14 mouse cellular contexts compared by ENCODE assay signal in the genomic region with DNA sequence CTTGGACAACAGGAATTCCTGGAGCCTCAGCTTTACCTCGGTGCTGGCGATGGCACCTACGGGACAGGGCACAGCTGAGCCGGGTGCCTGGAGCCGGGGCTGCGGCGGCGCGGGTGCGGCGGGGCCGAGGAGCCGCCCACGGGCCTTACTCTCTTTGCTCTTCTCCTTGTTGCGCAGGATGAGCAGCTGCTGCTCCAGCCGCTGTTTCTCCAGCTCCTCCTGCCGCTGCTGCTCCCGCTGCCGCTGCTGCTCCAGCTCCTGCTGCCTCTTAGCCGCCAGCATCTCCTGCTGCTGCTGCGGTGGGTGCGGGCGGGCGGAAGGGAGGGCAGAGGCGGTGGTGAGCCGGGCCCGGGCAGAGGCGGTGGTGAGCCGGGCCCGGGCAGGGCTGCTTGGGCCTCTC. TPM values are rescaled to one million over a fixed set of nuclear protein-coding genes. Genes with fewer than 3 reads are reported as not detected.
DNase-seq lines count a peak whose midpoint lies in the region; ATAC-seq and TF ChIP-seq lines count a peak whose summit lies in the region.
"Had no signal": no experiment of that assay in that cellular context is flagged by ENCODE, and none has a peak within 500 bp of the region (broad histone marks: within the 10 kb centered on the region; RNA-seq: fewer than 3 reads in every experiment).

No protein-coding gene starts in this region.

- DNase-seq in heart, adult 18-20 months, result no peak
- no peak for DNase-seq in neural tube, embryonic 11.5 days (ENCODE audit: low spot score)
- DNase-seq in neural tube, embryonic 10.5 days (ENCODE audit: extremely low spot score, low spot score), result no peak
- DNase-seq in forebrain, embryonic 10.5 days (ENCODE audit: extremely low spot score, low spot score), result no peak
- DNase-seq in thymus, postnatal 36 days, result no peak
- DNase-seq in thymus, adult 2 months, result no peak
- DNase-seq: cerebellum, adult 8-10 months; embryo, embryonic 11 days; kidney, postnatal 10 days had no signal

- peaks cover 76% of the 10 kb centered on the region for H3K4me1 ChIP-seq in heart, embryonic 12.5 days (replicated peaks)
- H3K4me1 ChIP-seq in neural tube, embryonic 11.5 days (ENCODE audit: control insufficient read depth, insufficient read depth, low read length), result peaks cover 23% of the 10 kb centered on the region
- H3K4me1 ChIP-seq in forebrain, embryonic 10.5 days, result peaks cover 52% of the 10 kb centered on the region
- H3K4me1 ChIP-seq in olfactory bulb, adult 2 months (ENCODE audit: control insufficient read depth, insufficient read depth, low read length), result peaks cover 77% of the 10 kb centered on the region
- H3K4me1 ChIP-seq in thymus, adult 2 months (replicated peaks; ENCODE audit: control insufficient read depth, insufficient read depth, low read length), result peaks cover 28% of the 10 kb centered on the region

- TF ChIP-seq POLR2A in olfactory bulb, adult 2 months (IDR thresholded peaks at IDR 0.05; ENCODE audit: insufficient read depth, low read depth, low read length), result no peak
- no peak for TF ChIP-seq POLR2A in thymus, adult 2 months (IDR thresholded peaks at IDR 0.05; ENCODE audit: control insufficient read depth, extremely low read depth, insufficient read depth, low read length, poor library complexity)

- no peak overlapping the region for H3K4me2 ChIP-seq in heart, embryonic 12.5 days
- H3K4me2 ChIP-seq in neural tube, embryonic 11.5 days (ENCODE audit: low read depth), result no peak overlapping the region
- H3K4me2 ChIP-seq: liver, embryonic 15.5 days had no signal

- H3K9me3 ChIP-seq in heart, embryonic 12.5 days (replicated peaks), result no peaks in the 10 kb centered on the region
- no peaks in the 10 kb centered on the region for H3K9me3 ChIP-seq in neural tube, embryonic 11.5 days (ENCODE audit: control insufficient read depth, low read length)
- no peaks in the 10 kb centered on the region for H3K9me3 ChIP-seq in forebrain, embryonic 10.5 days
- H3K9me3 ChIP-seq: liver, embryonic 15.5 days had no signal

- H3K27me3 ChIP-seq in heart, embryonic 12.5 days (replicated peaks), result no peaks in the 10 kb centered on the region
- H3K27me3 ChIP-seq in neural tube, embryonic 11.5 days (ENCODE audit: control insufficient read depth, insufficient read depth, low read length), result no peaks in the 10 kb centered on the region
- peaks cover 3% of the 10 kb centered on the region; the same call in 1 of the 2 replicates for H3K27me3 ChIP-seq in forebrain, embryonic 10.5 days (ENCODE audit: poor library complexity, severe bottlenecking)
- H3K27me3 ChIP-seq in thymus, adult 2 months (ENCODE audit: control insufficient read depth, insufficient read depth, low read length), result no peaks in the 10 kb centered on the region
- H3K27me3 ChIP-seq: liver, embryonic 15.5 days had no signal

- peak overlapping the region; percentile 55 for H3K9ac ChIP-seq in heart, embryonic 12.5 days
- H3K9ac ChIP-seq in neural tube, embryonic 11.5 days (ENCODE audit: low read length), result no peak overlapping the region
- H3K9ac ChIP-seq: liver, embryonic 15.5 days had no signal

- H3K36me3 ChIP-seq in heart, embryonic 12.5 days, result peaks cover 56% of the 10 kb centered on the region
- H3K36me3 ChIP-seq in neural tube, embryonic 11.5 days (ENCODE audit: control insufficient read depth, insufficient read depth, low read length), result peaks cover 9% of the 10 kb centered on the region
- peaks cover 47% of the 10 kb centered on the region for H3K36me3 ChIP-seq in forebrain, embryonic 10.5 days (replicated peaks)
- H3K36me3 ChIP-seq in thymus, adult 2 months (ENCODE audit: control insufficient read depth, insufficient read depth, low read length), result 0 out of 2 replicates have a peak, but pooled peaks cover 3% of the 10 kb centered on the region

- H3K27ac ChIP-seq in heart, embryonic 12.5 days (ENCODE audit: poor library complexity, severe bottlenecking), result no peak overlapping the region
- H3K27ac ChIP-seq in neural tube, embryonic 11.5 days (ENCODE audit: low read depth, low read length), result 0 out of 2 replicates have a peak overlapping the region, but pooled peaks have one; percentile 10
- peak overlapping the region; percentile 60 for H3K27ac ChIP-seq in forebrain, embryonic 10.5 days
- peak overlapping the region; percentile 88 for H3K27ac ChIP-seq in olfactory bulb, adult 2 months (ENCODE audit: insufficient read depth, low read depth, low read length)
- no peak overlapping the region for H3K27ac ChIP-seq in thymus, adult 2 months (ENCODE audit: control insufficient read depth, insufficient read depth, low read length)
- H3K27ac ChIP-seq: liver, embryonic 15.5 days had no signal

- no peak for ATAC-seq in heart, embryonic 12.5 days (ENCODE audit: insufficient number of reproducible peaks, low FRiP score)
- no peak for ATAC-seq in neural tube, embryonic 11.5 days (ENCODE audit: insufficient read depth, low FRiP score, low TSS enrichment)
- ATAC-seq: inflammation-experienced regulatory T-cells, adult 6 months had no signal

- 71% methylated on average over 30 of the region's 30 CpGs for WGBS in heart, embryonic 12.5 days
- WGBS in neural tube, embryonic 11.5 days, result 62% methylated on average over 30 of the region's 30 CpGs
- WGBS in forebrain, embryonic 10.5 days, result 72% methylated on average over 30 of the region's 30 CpGs
- WGBS in olfactory bulb, adult 2 months, result 26% methylated on average over 30 of the region's 30 CpGs
- WGBS in thymus, adult 2 months, result 95% methylated on average over 30 of the region's 30 CpGs

- no peak overlapping the region for H3K4me3 ChIP-seq in heart, embryonic 12.5 days
- H3K4me3 ChIP-seq in neural tube, embryonic 11.5 days (ENCODE audit: low read depth, low read length), result no peak overlapping the region
- no peak overlapping the region; the same call in 1 of the 2 replicates for H3K4me3 ChIP-seq in forebrain, embryonic 10.5 days
- 0 out of 2 replicates have a peak overlapping the region, but pooled peaks have one; percentile 3 for H3K4me3 ChIP-seq in olfactory bulb, adult 2 months (ENCODE audit: insufficient read depth, low read depth, low read length)
- no peak overlapping the region for H3K4me3 ChIP-seq in thymus, adult 2 months (ENCODE audit: control insufficient read depth, insufficient read depth, low read length)
- H3K4me3 ChIP-seq: liver, embryonic 15.5 days had no signal

- TF ChIP-seq CTCF in olfactory bulb, adult 2 months (IDR thresholded peaks at IDR 0.05; ENCODE audit: insufficient read depth, low read depth, low read length), result no peak
- no peak for TF ChIP-seq CTCF in thymus, adult 2 months (IDR thresholded peaks at IDR 0.05; ENCODE audit: borderline replicate concordance, control insufficient read depth, extremely low read depth, insufficient read depth, low read length, poor library complexity)

RNA-seq across cellular contexts. Expression of gene G6pc3, which starts 17.1 kb away (rescaled TPM):
- polyA plus RNA-seq in heart, embryonic 12.5 days (2016; fragmentation: Nextera tagmentation; extraction: Ambion mirVana), result 27.1 and 28.0 TPM in 2 replicates
- 10 to 100 TPM; 54.5 to 56.6 TPM for total RNA-seq in heart, adult 18-20 months (2021)
- 30.0 and 35.3 TPM in 2 replicates for polyA plus RNA-seq in neural tube, embryonic 11.5 days (2014; fragmentation: Nextera tagmentation; extraction: Ambion mirVana)
- polyA plus RNA-seq in forebrain, embryonic 10.5 days (2016; fragmentation: Nextera tagmentation; extraction: Ambion mirVana), result 38.0 and 39.5 TPM in 2 replicates
- polyA plus RNA-seq in olfactory bulb, adult 2 months (2012; ENCODE audit: insufficient read depth, insufficient read length, low replicate concordance, missing spikeins), result not detected in 2 replicates
- 48.6 and 56.5 TPM in 2 replicates for polyA plus RNA-seq in thymus, adult 2 months (2012; rRNA removed)

RNA-seq across cellular contexts. Expression of gene Lsm12, which starts 21.4 kb away (rescaled TPM):
- polyA plus RNA-seq in heart, embryonic 12.5 days (2016; fragmentation: Nextera tagmentation; extraction: Ambion mirVana), result 90.9 and 94.3 TPM in 2 replicates
- 10 to 100 TPM; 45.5 to 50.6 TPM for total RNA-seq in heart, adult 18-20 months (2021)
- 74.2 and 81.9 TPM in 2 replicates for polyA plus RNA-seq in neural tube, embryonic 11.5 days (2014; fragmentation: Nextera tagmentation; extraction: Ambion mirVana)
- 137 and 141 TPM in 2 replicates for polyA plus RNA-seq in forebrain, embryonic 10.5 days (2016; fragmentation: Nextera tagmentation; extraction: Ambion mirVana)
- not detected in 2 replicates for polyA plus RNA-seq in olfactory bulb, adult 2 months (2012; ENCODE audit: insufficient read depth, insufficient read length, low replicate concordance, missing spikeins)
- 36.1 and 42.2 TPM in 2 replicates for polyA plus RNA-seq in thymus, adult 2 months (2012; rRNA removed)

RNA-seq across cellular contexts. Expression of gene Hdac5, which starts 23.5 kb away (rescaled TPM):
- 92.2 and 95.9 TPM in 2 replicates for polyA plus RNA-seq in heart, embryonic 12.5 days (2016; fragmentation: Nextera tagmentation; extraction: Ambion mirVana)
- 100 to 1,000 TPM; 115 to 117 TPM for total RNA-seq in heart, adult 18-20 months (2021)
- 41.1 and 42.7 TPM in 2 replicates for polyA plus RNA-seq in neural tube, embryonic 11.5 days (2014; fragmentation: Nextera tagmentation; extraction: Ambion mirVana)
- 39.8 and 44.6 TPM in 2 replicates for polyA plus RNA-seq in forebrain, embryonic 10.5 days (2016; fragmentation: Nextera tagmentation; extraction: Ambion mirVana)
- polyA plus RNA-seq in olfactory bulb, adult 2 months (2012; ENCODE audit: insufficient read depth, insufficient read length, low replicate concordance, missing spikeins), result 223 TPM in 1 of 2 replicates, not detected in the other
- 76.8 and 81.7 TPM in 2 replicates for polyA plus RNA-seq in thymus, adult 2 months (2012; rRNA removed)

RNA-seq across cellular contexts. Expression of gene BC030867, which starts 42.2 kb away (rescaled TPM):
- 14.0 and 14.3 TPM in 2 replicates for polyA plus RNA-seq in heart, embryonic 12.5 days (2016; fragmentation: Nextera tagmentation; extraction: Ambion mirVana)
- under 1 TPM; 0.22 to 0.28 TPM for total RNA-seq in heart, adult 18-20 months (2021)
- 17.9 and 18.6 TPM in 2 replicates for polyA plus RNA-seq in neural tube, embryonic 11.5 days (2014; fragmentation: Nextera tagmentation; extraction: Ambion mirVana)
- polyA plus RNA-seq in forebrain, embryonic 10.5 days (2016; fragmentation: Nextera tagmentation; extraction: Ambion mirVana), result 27.3 TPM in 2 replicates
- not detected in 2 replicates for polyA plus RNA-seq in olfactory bulb, adult 2 months (2012; ENCODE audit: insufficient read depth, insufficient read length, low replicate concordance, missing spikeins)
- 13.0 and 17.7 TPM in 2 replicates for polyA plus RNA-seq in thymus, adult 2 months (2012; rRNA removed)
- total RNA-seq: monocyte, adult 5-6 weeks had no signal

RNA-seq across cellular contexts. Expression of gene Tmem101, which starts 50.3 kb away (rescaled TPM):
- polyA plus RNA-seq in heart, embryonic 12.5 days (2016; fragmentation: Nextera tagmentation; extraction: Ambion mirVana), result 36.8 and 37.6 TPM in 2 replicates
- total RNA-seq in heart, adult 18-20 months (2021), result 10 to 100 TPM; 14.1 to 14.9 TPM
- 34.2 and 34.9 TPM in 2 replicates for polyA plus RNA-seq in neural tube, embryonic 11.5 days (2014; fragmentation: Nextera tagmentation; extraction: Ambion mirVana)
- 37.3 and 39.8 TPM in 2 replicates for polyA plus RNA-seq in forebrain, embryonic 10.5 days (2016; fragmentation: Nextera tagmentation; extraction: Ambion mirVana)
- polyA plus RNA-seq in olfactory bulb, adult 2 months (2012; ENCODE audit: insufficient read depth, insufficient read length, low replicate concordance, missing spikeins), result not detected in 2 replicates
- polyA plus RNA-seq in thymus, adult 2 months (2012; rRNA removed), result 26.2 and 31.3 TPM in 2 replicates

Comparison
In these comparisons a context has a peak if more than half of its experiments do, and no peak if none do; other contexts are left out.
1. H3K27ac ChIP-seq: peak in neural tube, embryonic 11.5 days (single experiment), forebrain, embryonic 10.5 days (single experiment) and olfactory bulb, adult 2 months (single experiment); none in heart, embryonic 12.5 days (single experiment) and thymus, adult 2 months (single experiment).
2. RNA of gene G6pc3, which starts 17.1 kb away (polyA plus RNA-seq): 48.6 to 56.5 TPM in thymus, adult 2 months, 38.0 to 39.5 TPM in forebrain, embryonic 10.5 days, 30.0 to 35.3 TPM in neural tube, embryonic 11.5 days and 27.1 to 28.0 TPM in heart, embryonic 12.5 days; not detected in olfactory bulb, adult 2 months; every median in the first group is over 10 times any median in the second.